Mouse (Mus musculus) kidney, adult 2 months (tissue): Measurements from ENCODE around the gene Tex44.

Source experiments
- CTCF ChIP-seq: fragments of 200-500 bp; conservative IDR thresholded peaks from 2 replicates; pipeline ENCODE4 v1.5.1; 2011; ENCODE audit warnings: low read depth, mild to moderate bottlenecking, control low read depth, low read length, moderate library complexity, mixed read lengths; ENCODE audit not compliant: insufficient read depth, insufficient read length
- POLR2A ChIP-seq: fragments of 200-500 bp; IDR thresholded peaks from one replicate; pipeline ENCODE4 v1.6.1; 2011; ENCODE audit warnings: low read depth, low read length, control low read depth

- no peak for TF ChIP-seq POLR2A
- TF ChIP-seq CTCF, result no peak
Measured at GRCm38 (mm10) chr1:86438014-86438319, 11.8 kb downstream of the Tex44 start.
